Mouse (Mus musculus) C2C12 (cell line): ENCODE measurements around the gene Mecom.

ENCODE experiments used
- CEBPB ChIP-seq: IDR thresholded peaks from one replicate; pipeline ENCODE4 v1.6.1; 2011; ENCODE audit warnings: low read depth, mild to moderate bottlenecking, control low read depth, moderate library complexity
- CTCF ChIP-seq: IDR thresholded peaks from one replicate; pipeline ENCODE4 v1.5.1; 2011; ENCODE audit not compliant: control insufficient read depth, insufficient read depth, insufficient read length
- USF1 ChIP-seq: IDR thresholded peaks from one replicate; pipeline ENCODE4 v1.6.1; 2011; ENCODE audit warnings: low read depth, mild to moderate bottlenecking, control low read depth, moderate library complexity

DNA sequence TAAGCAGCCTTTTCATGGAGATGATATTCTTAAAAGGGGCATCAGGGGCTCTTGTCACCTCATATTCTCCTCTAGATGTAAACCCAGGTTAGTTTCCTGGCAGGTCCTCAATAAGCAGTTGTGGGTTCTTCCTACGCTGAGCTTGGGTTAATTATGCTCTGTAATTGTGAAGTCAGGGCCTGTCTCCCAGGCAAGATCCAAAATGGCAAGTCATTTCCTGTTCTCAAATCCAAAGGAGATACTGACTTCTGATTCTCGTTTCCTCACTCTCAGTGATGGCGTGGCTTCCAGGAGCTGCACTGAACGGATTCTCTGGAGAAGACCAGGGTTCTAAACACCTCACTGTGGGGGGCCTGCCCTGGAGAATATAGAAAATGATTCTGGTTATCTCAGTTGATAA, 450.7 kb downstream of the Mecom start:
- TF ChIP-seq CTCF (no peak), CEBPB (no peak), USF1 (no peak)
